Mouse (Mus musculus) fibroblast of lung, adult 2 months (primary cell): ENCODE results near the gene Haus8.
"Not testable (repeated sequence)": the region's sequence is repeated elsewhere in the genome, so short reads cannot be mapped to it uniquely, and the experiment has no call there.

Experiments
- DNase-seq: peaks from one replicate; pipeline ENCODE4 v3.0.0-alpha.2; 2011; ENCODE audit warnings: low read depth

Haus8 gene

DNA sequence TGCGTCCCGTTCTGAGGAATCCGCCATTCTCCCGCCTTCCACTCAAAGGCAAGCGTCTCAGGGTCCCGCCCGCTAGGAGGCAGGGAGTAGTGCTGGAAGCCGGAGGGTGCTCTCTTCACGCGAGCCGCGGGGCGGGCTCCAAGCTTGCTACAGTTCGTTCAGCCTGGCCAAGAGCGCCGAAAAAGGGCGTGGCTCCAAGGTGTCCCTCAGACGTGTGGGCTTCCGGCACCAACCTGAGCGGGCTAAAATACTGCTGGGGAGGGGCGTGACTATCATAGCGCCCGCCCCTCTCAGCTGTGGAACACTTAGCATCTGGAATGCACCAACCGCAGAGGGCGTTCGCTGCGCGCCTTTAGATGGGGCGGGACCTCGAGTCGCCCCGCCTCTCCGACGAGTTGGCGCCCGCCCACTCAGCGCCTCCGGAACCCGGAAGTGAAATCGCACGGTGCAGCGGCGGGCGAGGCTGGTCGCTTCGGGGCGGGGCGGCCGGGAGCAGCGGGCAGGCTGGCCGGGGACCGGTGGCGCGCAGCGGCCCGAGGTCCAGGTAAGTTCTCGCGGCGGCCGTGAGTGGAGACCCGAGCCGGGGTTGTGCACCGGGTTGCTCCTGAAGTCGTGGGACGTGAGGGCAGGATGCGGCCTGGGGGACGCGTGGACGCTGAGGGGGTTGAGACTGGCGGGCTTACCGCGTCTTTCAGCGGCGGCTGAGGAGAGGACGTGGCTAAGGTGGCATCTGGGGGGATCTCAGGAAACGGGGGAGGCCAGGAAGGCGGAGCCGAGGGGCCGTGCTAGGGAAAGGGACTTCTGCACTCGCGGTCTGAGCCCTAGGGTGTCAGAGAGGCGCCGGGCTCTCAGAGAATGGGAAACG lies at the start of gene Haus8, which contains the start of gene Myo9b:
Haus8 (minus strand) TSS at position 649 of the 865 bp plus-strand sequence.
Myo9b (plus strand) TSS at position 429 of the 865 bp plus-strand sequence.
- DNase-seq = peak; percentile 98

GRCm38 (mm10) chr8:71319760-71320159 lies 47.0 kb upstream of the Haus8 start:
- DNase-seq = not testable (repeated sequence)

- DNase-seq = not testable (repeated sequence)
These were observed 45.9 kb upstream of the Haus8 start for GRCm38 (mm10) chr8:71318610-71319009.

GRCm38 (mm10) chr8:71316486-71317031 lies 43.8 kb upstream of the Haus8 start:
- no peak for DNase-seq

DNA sequence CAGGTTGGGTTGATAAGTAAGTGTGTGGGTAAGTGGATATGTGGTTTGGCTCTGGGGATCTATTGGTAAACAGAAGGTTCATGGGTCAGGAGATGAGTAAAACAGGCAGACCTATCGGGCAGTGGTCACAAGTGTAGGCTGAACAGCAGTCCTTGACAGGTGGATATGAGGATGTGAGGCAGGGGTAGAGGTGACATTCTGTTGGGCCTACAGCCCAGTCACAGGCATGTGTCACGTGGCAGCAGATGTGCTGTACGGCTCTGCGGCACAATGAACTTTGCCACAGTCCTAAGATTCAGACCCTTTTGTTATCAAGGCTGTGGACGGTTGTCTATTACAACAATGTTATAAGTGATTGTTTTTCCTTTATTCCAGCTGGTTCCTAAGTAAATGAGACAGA lies 43.2 kb upstream of the Haus8 start:
- no peak for DNase-seq

GRCm38 (mm10) chr8:71313951-71314350 lies 41.2 kb upstream of the Haus8 start:
- no peak for DNase-seq

DNA sequence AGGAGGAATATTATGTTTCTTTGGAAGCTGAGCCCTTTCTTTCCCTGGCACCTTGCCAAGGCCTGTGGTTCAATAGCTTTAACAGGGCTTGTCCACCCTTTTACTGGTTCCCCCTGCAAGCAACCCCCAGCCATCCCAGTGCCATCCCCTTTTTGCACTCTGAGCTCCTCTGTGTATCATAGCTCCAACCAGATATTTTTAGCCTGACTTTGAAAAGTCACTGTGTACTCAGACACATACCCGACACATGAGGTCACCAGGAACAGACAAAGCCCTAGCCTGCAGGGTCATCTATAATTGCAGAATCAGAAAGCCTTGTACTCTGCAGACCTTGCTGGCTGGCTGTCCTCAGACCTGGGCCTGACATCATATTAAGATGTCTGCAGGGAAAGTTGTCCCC lies 40.0 kb upstream of the Haus8 start:
- DNase-seq = peak; percentile 63

- DNase-seq = peak; percentile 70
These were observed 37.7 kb upstream of the Haus8 start for GRCm38 (mm10) chr8:71310446-71310845.

GRCm38 (mm10) chr8:71307913-71308312 lies 35.2 kb upstream of the Haus8 start:
- DNase-seq = no peak

DNA sequence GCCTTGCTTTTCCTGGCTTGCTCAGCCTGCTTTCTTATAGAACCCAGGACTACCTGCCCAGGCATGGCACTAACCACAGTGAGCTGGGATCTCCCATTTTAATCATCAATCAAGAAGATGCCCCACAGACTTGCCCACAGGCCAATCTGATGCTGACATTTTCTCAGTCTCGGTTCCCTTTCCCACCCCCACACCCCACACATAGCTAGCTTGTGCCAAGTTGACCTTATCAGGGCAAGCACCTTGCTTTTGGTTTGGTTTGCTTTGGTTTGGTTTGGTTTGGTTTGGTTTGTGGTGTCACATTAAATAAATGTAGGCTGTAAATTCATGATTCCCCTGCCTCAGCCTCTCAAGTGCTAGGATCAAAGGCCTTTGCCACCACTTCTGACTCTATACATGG lies 34.6 kb upstream of the Haus8 start:
- no peak for DNase-seq

DNA sequence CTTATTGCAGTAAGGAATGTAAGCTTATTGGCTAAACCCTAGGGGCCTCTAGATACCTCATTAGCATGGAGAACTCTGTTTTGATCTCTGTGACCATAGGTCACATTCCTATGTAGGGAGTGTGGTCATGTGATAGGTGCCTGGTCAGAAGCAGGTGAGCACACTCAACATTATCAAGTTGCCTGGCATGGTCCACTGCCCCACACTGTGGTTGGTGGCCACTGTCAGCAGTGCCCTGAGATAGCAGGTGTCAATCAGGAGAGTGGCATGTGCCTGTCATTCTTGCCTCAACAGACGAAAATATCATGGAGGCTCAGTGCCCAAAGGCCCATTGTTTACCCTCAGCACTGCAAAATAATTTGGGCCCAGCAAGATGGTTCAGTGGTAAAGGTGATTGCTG lies 33.3 kb upstream of the Haus8 start:
- DNase-seq = no peak

DNA sequence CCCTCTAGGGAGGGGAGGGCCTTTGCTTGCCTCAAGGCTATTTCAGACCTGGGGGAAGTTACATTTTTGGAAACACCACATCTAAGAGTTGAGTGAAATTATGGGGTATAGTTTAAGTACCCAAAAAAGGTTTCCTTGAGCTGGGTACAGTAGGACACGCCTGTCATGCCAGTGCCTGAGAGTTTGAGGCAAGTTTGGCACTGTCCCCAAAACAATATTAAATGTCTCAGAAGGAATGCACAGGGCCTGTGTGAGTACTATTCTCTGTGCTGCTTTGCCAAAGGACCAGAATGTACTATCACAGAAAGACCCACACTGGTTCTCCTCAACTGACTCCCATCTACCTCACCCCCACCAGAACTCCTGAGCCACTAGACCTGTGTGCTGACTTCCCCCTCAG lies 30.9 kb upstream of the Haus8 start:
- DNase-seq = no peak

DNA sequence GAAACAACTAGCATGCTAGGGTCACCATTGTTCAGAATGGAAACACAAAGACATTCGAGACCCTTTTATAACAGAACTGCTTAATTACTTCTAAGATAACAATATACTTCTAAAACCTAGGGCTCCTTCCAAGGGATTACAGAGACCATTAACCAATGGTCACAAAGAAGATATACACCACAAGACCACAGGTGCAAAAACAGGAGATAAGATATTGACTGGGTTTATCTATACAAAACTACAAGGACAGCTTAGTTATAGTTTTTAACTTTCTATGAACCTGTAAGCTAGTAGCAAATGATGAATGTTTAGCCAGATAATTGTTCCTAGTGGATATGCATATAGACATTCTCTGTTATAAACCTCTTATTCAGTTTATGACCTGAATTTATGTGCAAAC lies 30.1 kb upstream of the Haus8 start:
- DNase-seq = no peak

DNA sequence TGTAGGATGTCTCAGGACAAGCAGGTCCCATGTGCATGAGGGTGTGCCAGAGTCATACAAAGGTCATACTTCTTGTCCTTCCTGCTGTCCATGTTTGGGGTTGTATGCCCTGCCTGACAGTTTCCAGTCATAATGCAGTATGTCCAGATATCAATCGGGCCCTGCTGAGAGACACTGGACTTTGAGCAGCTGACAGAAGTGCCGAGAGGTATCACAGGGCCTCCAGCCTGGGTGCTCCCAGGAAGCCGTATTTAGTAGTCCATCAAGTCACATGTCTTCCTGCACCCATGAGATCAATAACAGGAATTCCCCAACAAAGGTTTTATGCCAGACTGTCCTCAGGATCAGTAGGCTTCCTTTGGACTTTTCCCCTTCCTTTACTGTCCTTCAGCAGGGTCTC lies 27.0 kb upstream of the Haus8 start:
- no peak for DNase-seq

GRCm38 (mm10) chr8:71297439-71297838 lies 24.7 kb upstream of the Haus8 start:
- no peak for DNase-seq

GRCm38 (mm10) chr8:71296784-71297183 lies 24.1 kb upstream of the Haus8 start:
- DNase-seq = no peak

GRCm38 (mm10) chr8:71296188-71296621 lies 23.5 kb upstream of the Haus8 start:
- no peak for DNase-seq

DNA sequence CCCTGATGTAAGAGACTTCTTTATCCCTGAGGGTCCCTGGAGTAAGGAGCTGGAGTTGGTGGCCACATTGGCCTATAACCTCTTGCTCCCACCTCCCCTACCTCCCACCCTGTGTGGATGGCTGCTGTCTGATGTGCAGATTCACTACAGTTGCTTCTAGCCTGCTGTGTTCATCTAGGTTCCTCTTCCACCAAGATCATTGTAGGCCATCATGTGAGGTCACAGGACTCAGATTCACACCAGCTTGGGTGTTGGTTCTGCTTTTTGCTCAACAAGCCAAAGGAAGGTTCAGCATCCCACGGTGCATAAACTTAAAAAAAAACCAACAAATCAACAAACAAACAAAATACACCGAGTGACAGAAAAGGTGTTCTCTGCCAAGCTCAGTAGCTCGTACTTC lies 21.2 kb upstream of the Haus8 start:
- DNase-seq = not testable (repeated sequence)

DNA sequence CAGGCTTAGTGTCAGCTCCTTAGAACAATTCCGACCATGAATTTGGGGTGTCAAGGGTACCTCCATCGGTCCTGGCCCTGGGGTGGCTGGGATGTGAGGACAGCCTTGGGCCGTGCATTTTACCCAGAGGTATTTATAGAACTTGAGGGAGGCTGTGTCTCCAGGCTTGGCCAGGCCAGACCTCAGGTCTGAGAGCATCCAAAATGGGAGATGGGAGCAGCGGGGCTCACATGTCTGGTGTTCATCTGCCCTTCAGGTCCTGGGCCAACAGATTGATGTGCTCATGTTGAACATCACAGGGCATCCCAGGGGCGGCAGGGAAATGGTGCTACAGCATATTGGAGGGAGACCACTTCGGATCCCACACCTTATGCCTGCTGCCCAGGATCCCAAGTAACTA lies 18.6 kb upstream of the Haus8 start:
- DNase-seq = no peak

- DNase-seq = no peak
These were observed 18.2 kb upstream of the Haus8 start for GRCm38 (mm10) chr8:71290911-71291310.

DNA sequence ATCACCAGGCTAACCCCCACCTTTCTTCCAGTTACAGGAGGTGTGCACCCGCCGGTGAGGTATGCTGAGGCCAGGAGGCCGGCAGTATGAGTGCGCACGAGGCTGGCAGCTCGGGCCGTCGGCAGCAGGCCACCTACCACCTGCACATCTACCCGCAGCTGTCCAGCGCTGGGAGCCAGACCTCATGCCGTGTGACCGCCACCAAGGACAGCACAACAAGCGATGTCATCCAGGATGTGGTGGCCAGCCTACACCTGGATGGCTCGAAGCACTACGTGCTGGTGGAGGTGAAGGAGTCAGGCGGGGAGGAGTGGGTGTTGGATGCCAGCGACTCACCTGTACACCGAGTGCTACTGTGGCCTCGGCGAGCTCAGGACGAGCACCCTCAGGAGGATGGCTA lies 17.5 kb upstream of the Haus8 start:
- DNase-seq = no peak

DNA sequence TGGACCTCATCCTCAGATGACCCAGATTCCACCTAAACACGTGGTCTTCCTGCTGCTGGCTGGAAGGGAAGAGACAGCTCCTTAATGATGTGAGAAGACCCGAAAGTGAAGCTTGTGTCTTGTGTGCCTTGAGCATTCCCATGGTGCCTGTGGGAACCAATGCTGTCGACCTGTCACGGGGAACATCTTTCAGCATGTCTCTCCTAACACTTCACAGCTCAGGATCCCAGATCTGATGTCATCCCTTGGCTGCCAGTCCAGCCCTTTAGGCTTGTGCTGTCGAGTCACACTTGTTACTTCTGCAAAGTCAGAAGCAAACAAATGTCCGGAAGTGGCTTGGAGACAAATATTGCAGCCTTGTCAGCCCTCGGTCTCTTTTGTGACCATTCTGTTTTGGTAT lies 16.4 kb upstream of the Haus8 start:
- DNase-seq = peak; percentile 50

DNA sequence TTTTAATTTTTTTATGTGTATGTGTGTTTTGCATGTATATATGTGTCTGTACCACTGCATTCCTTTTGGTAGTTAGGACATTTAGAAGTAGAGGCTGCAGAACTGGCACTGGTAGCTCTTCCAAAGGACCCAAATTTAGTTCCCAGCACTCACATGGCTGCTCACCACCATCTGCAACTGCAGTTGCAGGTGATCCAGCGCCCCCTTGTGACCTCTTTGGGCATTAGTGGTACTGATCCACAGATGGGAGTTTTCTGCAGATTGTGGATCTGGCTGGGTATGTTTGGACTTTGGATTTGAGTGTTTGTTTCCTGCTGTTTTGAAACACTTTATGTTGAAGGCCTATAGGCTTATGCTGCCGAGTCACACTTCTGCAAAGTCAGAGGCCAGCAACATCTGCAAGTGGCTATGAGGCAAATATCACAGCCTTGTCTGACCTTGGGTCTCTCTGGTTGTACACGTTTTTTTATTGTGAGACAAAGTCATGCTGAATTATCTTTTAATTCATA lies 15.8 kb upstream of the Haus8 start:
- DNase-seq = no peak
